Mouse (Mus musculus): ENCODE data around the gene Itga2. TPM values are rescaled to one million over a fixed set of nuclear protein-coding genes. Genes with fewer than 3 reads are reported as not detected.

Itga2 gene
- total RNA-seq, 1 experiment, result 0.31 TPM

GRCm38 (mm10) chr13:114878667-114879066 is 53.2 kb downstream of the Itga2 start:
- in situ Hi-C loops (cut with MboI; ENCODE audit: low sequenced_read_pairs in 2 of 2, unreplicated experiment in 2 of 2), result no loop called here
- DNase-seq (ENCODE audit: low read depth, low spot score), result no peak
- no peaks in the 10 kb centered on the region for H3K36me3 ChIP-seq (ENCODE audit: control insufficient read depth, insufficient read depth, low read length, poor library complexity, severe bottlenecking)
- no peak overlapping the region for H3K27ac ChIP-seq (ENCODE audit: insufficient read depth, low read depth, low read length, poor library complexity, severe bottlenecking)
- no peaks in the 10 kb centered on the region for H3K4me1 ChIP-seq (ENCODE audit: control insufficient read depth in 2 of 2, insufficient read depth in 2 of 2, low read length in 2 of 2, poor library complexity in 1 of 2)
- no peak overlapping the region for H3K9ac ChIP-seq (ENCODE audit: insufficient read depth, low read depth, low read length, poor library complexity, severe bottlenecking)
- H3K9me3 ChIP-seq (ENCODE audit: control insufficient read depth, insufficient read depth, low read depth, low read length), result no peaks in the 10 kb centered on the region
- TF ChIP-seq HCFC1 (IDR thresholded peaks at IDR 0.05; ENCODE audit: borderline replicate concordance, insufficient read depth, low read length) (no peak), CHD2 (IDR thresholded peaks at IDR 0.05; ENCODE audit: low read depth, low read length) (no peak), ZC3H11A (IDR thresholded peaks at IDR 0.05; ENCODE audit: borderline replicate concordance, low read depth, low read length) (no peak), MAFK (IDR thresholded peaks at IDR 0.05; ENCODE audit: insufficient read depth, low read depth, low read length) (no peak), ZNF384 (IDR thresholded peaks at IDR 0.05; ENCODE audit: low read depth, low read length) (no peak)
- no peak overlapping the region for H3K4me3 ChIP-seq (ENCODE audit: insufficient read depth in 1 of 2, low read depth in 1 of 2, low read length in 2 of 2, poor library complexity in 1 of 2, severe bottlenecking in 1 of 2)

DNA sequence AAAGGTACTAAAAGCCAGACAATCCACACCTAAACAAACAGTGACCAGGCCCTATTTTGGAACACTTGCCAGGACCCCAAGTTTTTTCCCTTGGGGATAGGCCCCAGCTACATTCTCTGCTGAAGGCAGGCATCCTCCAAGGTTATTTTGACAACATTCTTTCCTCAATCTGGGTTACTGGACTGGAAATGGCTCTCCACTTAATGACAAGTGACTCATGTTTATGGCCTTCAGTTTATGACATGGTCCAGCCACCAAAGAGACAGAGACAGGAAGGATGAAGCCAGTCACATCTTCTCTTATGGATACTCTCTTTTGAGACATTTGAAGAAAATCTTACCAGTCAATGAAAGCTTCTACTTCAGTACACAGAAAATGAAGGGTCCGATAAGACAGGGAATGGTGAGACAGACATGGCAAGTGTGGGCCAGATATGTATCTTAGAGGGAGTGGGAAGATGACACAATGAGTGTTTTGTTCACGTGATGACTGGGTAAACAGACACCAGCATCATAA is 55.8 kb downstream of the Itga2 start:
- Histone ChIP-seq H3K9ac (ENCODE audit: insufficient read depth, low read depth, low read length, poor library complexity, severe bottlenecking) (no peak overlapping the region), H3K27ac (ENCODE audit: insufficient read depth, low read depth, low read length, poor library complexity, severe bottlenecking) (no peak overlapping the region), H3K9me3 (ENCODE audit: control insufficient read depth, insufficient read depth, low read depth, low read length) (no peaks in the 10 kb centered on the region), H3K4me3 (ENCODE audit: insufficient read depth in 1 of 2, low read depth in 1 of 2, low read length in 2 of 2, poor library complexity in 1 of 2, severe bottlenecking in 1 of 2) (no peak overlapping the region), H3K4me1 (ENCODE audit: control insufficient read depth in 2 of 2, insufficient read depth in 2 of 2, low read length in 2 of 2, poor library complexity in 1 of 2) (no peaks in the 10 kb centered on the region), H3K36me3 (ENCODE audit: control insufficient read depth, insufficient read depth, low read length, poor library complexity, severe bottlenecking) (no peaks in the 10 kb centered on the region)
- TF ChIP-seq MAFK (IDR thresholded peaks at IDR 0.05; ENCODE audit: insufficient read depth, low read depth, low read length), result no peak
- TF ChIP-seq ZC3H11A (IDR thresholded peaks at IDR 0.05; ENCODE audit: borderline replicate concordance, low read depth, low read length), result no peak
- TF ChIP-seq HCFC1 (IDR thresholded peaks at IDR 0.05; ENCODE audit: borderline replicate concordance, insufficient read depth, low read length), result no peak
- no peak for TF ChIP-seq ZNF384 (IDR thresholded peaks at IDR 0.05; ENCODE audit: low read depth, low read length)
- no peak for TF ChIP-seq CHD2 (IDR thresholded peaks at IDR 0.05; ENCODE audit: low read depth, low read length)
- no peak for DNase-seq (ENCODE audit: low read depth, low spot score)
- in situ Hi-C loops (cut with MboI; ENCODE audit: low sequenced_read_pairs in 2 of 2, unreplicated experiment in 2 of 2), result no loop called here

GRCm38 (mm10) chr13:114874738-114875137 is 57.2 kb downstream of the Itga2 start:
- in situ Hi-C loops (cut with MboI; ENCODE audit: low sequenced_read_pairs in 2 of 2, unreplicated experiment in 2 of 2), result no loop called here
- no peak overlapping the region for H3K4me3 ChIP-seq (ENCODE audit: insufficient read depth in 1 of 2, low read depth in 1 of 2, low read length in 2 of 2, poor library complexity in 1 of 2, severe bottlenecking in 1 of 2)
- no peak for TF ChIP-seq ZC3H11A (IDR thresholded peaks at IDR 0.05; ENCODE audit: borderline replicate concordance, low read depth, low read length)
- TF ChIP-seq ZNF384 (IDR thresholded peaks at IDR 0.05; ENCODE audit: low read depth, low read length), result no peak
- no peak for TF ChIP-seq MAFK (IDR thresholded peaks at IDR 0.05; ENCODE audit: insufficient read depth, low read depth, low read length)
- TF ChIP-seq HCFC1 (IDR thresholded peaks at IDR 0.05; ENCODE audit: borderline replicate concordance, insufficient read depth, low read length), result no peak

DNA sequence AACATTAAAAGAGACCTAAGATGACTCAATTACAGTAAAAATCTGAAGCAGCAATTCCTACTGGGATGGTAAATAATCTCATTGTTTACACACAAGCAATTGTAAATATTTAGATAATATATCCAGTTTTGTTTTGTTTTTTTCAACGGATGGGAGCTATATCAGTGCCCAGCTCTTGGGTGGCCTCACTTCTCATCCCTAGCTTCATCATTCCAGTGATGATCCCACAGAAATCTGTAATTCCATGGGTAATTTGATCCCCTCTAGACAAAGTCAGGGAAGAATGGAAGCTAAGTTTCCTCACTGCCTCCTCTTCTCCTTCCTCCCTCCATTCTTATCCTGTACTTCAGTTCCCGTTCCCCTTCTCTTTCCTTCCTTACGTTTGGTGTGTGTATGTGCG is 74.4 kb downstream of the Itga2 start:
- H3K4me3 ChIP-seq (ENCODE audit: insufficient read depth in 1 of 2, low read depth in 1 of 2, low read length in 2 of 2, poor library complexity in 1 of 2, severe bottlenecking in 1 of 2), result no peak overlapping the region
- in situ Hi-C loops (cut with MboI; ENCODE audit: low sequenced_read_pairs in 2 of 2, unreplicated experiment in 2 of 2), result no loop called here
- no peaks in the 10 kb centered on the region for H3K9me3 ChIP-seq (ENCODE audit: control insufficient read depth, insufficient read depth, low read depth, low read length)
- no peak overlapping the region for H3K27ac ChIP-seq (ENCODE audit: insufficient read depth, low read depth, low read length, poor library complexity, severe bottlenecking)
- TF ChIP-seq ZC3H11A (IDR thresholded peaks at IDR 0.05; ENCODE audit: borderline replicate concordance, low read depth, low read length) (no peak), ZNF384 (IDR thresholded peaks at IDR 0.05; ENCODE audit: low read depth, low read length) (no peak), HCFC1 (IDR thresholded peaks at IDR 0.05; ENCODE audit: borderline replicate concordance, insufficient read depth, low read length) (no peak), MAFK (IDR thresholded peaks at IDR 0.05; ENCODE audit: insufficient read depth, low read depth, low read length) (no peak)
- no peaks in the 10 kb centered on the region for H3K36me3 ChIP-seq (ENCODE audit: control insufficient read depth, insufficient read depth, low read length, poor library complexity, severe bottlenecking)
- DNase-seq (ENCODE audit: low read depth, low spot score), result no peak
- H3K9ac ChIP-seq (ENCODE audit: insufficient read depth, low read depth, low read length, poor library complexity, severe bottlenecking), result no peak overlapping the region
- no peaks in the 10 kb centered on the region for H3K4me1 ChIP-seq (ENCODE audit: control insufficient read depth in 2 of 2, insufficient read depth in 2 of 2, low read length in 2 of 2, poor library complexity in 1 of 2)

More at GRCm38 (mm10) chr13:114874738-114875137, 57.2 kb downstream of the Itga2 start:
- no peak for DNase-seq (ENCODE audit: low read depth, low spot score)
- Histone ChIP-seq H3K4me1 (ENCODE audit: control insufficient read depth in 2 of 2, insufficient read depth in 2 of 2, low read length in 2 of 2, poor library complexity in 1 of 2) (no peaks in the 10 kb centered on the region), H3K9ac (ENCODE audit: insufficient read depth, low read depth, low read length, poor library complexity, severe bottlenecking) (no peak overlapping the region), H3K27ac (ENCODE audit: insufficient read depth, low read depth, low read length, poor library complexity, severe bottlenecking) (no peak overlapping the region), H3K36me3 (ENCODE audit: control insufficient read depth, insufficient read depth, low read length, poor library complexity, severe bottlenecking) (no peaks in the 10 kb centered on the region), H3K9me3 (ENCODE audit: control insufficient read depth, insufficient read depth, low read depth, low read length) (no peaks in the 10 kb centered on the region)

- H3K27ac ChIP-seq (ENCODE audit: insufficient read depth, low read depth, low read length, poor library complexity, severe bottlenecking), result no peak overlapping the region
- in situ Hi-C loops (cut with MboI; ENCODE audit: low sequenced_read_pairs in 2 of 2, unreplicated experiment in 2 of 2), result no loop called here
- no peaks in the 10 kb centered on the region for H3K36me3 ChIP-seq (ENCODE audit: control insufficient read depth, insufficient read depth, low read length, poor library complexity, severe bottlenecking)
- H3K9ac ChIP-seq (ENCODE audit: insufficient read depth, low read depth, low read length, poor library complexity, severe bottlenecking), result no peak overlapping the region
- H3K9me3 ChIP-seq (ENCODE audit: control insufficient read depth, insufficient read depth, low read depth, low read length), result no peaks in the 10 kb centered on the region
- H3K4me3 ChIP-seq (ENCODE audit: insufficient read depth in 1 of 2, low read depth in 1 of 2, low read length in 2 of 2, poor library complexity in 1 of 2, severe bottlenecking in 1 of 2), result no peak overlapping the region
- TF ChIP-seq MAFK (IDR thresholded peaks at IDR 0.05; ENCODE audit: insufficient read depth, low read depth, low read length) (no peak), ZNF384 (IDR thresholded peaks at IDR 0.05; ENCODE audit: low read depth, low read length) (no peak), HCFC1 (IDR thresholded peaks at IDR 0.05; ENCODE audit: borderline replicate concordance, insufficient read depth, low read length) (no peak), CHD2 (IDR thresholded peaks at IDR 0.05; ENCODE audit: low read depth, low read length) (no peak), ZC3H11A (IDR thresholded peaks at IDR 0.05; ENCODE audit: borderline replicate concordance, low read depth, low read length) (no peak)
- H3K4me1 ChIP-seq (ENCODE audit: control insufficient read depth in 2 of 2, insufficient read depth in 2 of 2, low read length in 2 of 2, poor library complexity in 1 of 2), result no peaks in the 10 kb centered on the region
- no peak for DNase-seq (ENCODE audit: low read depth, low spot score)
Observed at GRCm38 (mm10) chr13:114856269-114856627, 75.7 kb downstream of the Itga2 start.

All from ES-E14 (cell line).